Mouse (Mus musculus): ENCODE data around the gene Cep19.
A peak's percentile ranks its signal among the peaks of the same experiment; 100 is the strongest.

Cep19 gene

GRCm38 (mm10) chr16:32153976-32154375 lies 54.4 kb downstream of the Cep19 start:
- DNase-seq, result no peak

GRCm38 (mm10) chr16:32154437-32154836 lies 54.8 kb downstream of the Cep19 start:
- DNase-seq, result peak; percentile 87

- no peak for DNase-seq
Observed at GRCm38 (mm10) chr16:32156719-32157118, 57.1 kb downstream of the Cep19 start.

- DNase-seq, result no peak
Observed at GRCm38 (mm10) chr16:32157369-32157768, 57.8 kb downstream of the Cep19 start.

Measured in layer of hippocampus, adult 9-11 months (tissue).